Mouse (Mus musculus): Measurements from ENCODE around the gene Ring1. TPM values are rescaled to one million over a fixed set of nuclear protein-coding genes. Genes with fewer than 3 reads are reported as not detected.

The Ring1 gene
- 9.1 and 10.1 TPM in 2 replicates for polyA plus RNA-seq (2015; fragmentation: Nextera tagmentation; extraction: Ambion mirVana)

DNA sequence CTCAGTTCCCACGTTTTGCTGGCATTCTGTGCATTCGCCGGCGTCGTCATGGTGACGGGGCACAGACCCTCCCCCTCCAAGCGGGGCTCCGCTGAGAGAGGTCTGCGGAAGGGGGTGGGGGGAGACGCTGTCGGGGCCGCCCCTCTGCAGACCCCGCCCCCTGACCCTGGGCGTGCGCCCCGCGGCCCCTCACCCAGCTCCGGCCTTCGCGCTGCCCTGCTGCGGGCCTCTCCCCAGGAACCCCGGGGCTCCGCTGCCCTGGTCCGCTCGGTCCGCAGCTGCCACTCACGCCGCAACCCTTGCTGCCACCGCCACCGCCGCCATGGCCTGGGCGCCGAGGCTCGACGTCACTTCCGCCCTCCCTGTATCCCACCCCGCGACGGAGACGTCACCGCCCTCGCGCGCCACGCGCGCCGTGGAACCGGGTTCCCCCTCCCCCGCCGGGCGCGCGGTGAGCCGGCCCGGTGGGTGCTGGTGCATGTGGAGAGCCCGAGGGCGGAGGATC, at the start of gene Ring1:
Gene Ring1, minus strand, starts transcription at position 364 of the 505 bp plus-strand sequence.
- Histone ChIP-seq H3K27ac (ENCODE audit: low read depth, low read length) (peak within 1 kb of the TSS; percentile 82), H3K36me3 (ENCODE audit: control insufficient read depth, insufficient read depth) (peaks cover 35% of the 10 kb centered on the region), H3K9me3 (ENCODE audit: control insufficient read depth) (no peaks in the 10 kb centered on the region), H3K4me1 (replicated peaks; ENCODE audit: control insufficient read depth, insufficient read depth, low read length) (peaks cover 17% of the 10 kb centered on the region; the same call in 1 of the 2 replicates), H3K9ac (ENCODE audit: low read depth, low read length) (peak within 1 kb of the TSS; percentile 88), H3K4me2 (replicated peaks; ENCODE audit: low read depth) (peak within 1 kb of the TSS; percentile 99), H3K27me3 (replicated peaks; ENCODE audit: control insufficient read depth, insufficient read depth, low read length) (no peaks in the 10 kb centered on the region), H3K4me3 (ENCODE audit: low read depth, low read length) (peak within 1 kb of the TSS; percentile 86)
- 0% methylated on average over 44 of the region's 58 CpGs for WGBS
- no peak for TF ChIP-seq CTCF (IDR thresholded peaks at IDR 0.05; ENCODE audit: low read depth)
- ATAC-seq, result peak; percentile 56

GRCm38 (mm10) chr17:34072091-34072490, 47.6 kb upstream of the Ring1 start:
- Histone ChIP-seq H3K27me3 (replicated peaks; ENCODE audit: control insufficient read depth, insufficient read depth, low read length) (peaks cover 19% of the 10 kb centered on the region), H3K4me1 (replicated peaks; ENCODE audit: control insufficient read depth, insufficient read depth, low read length) (no peaks in the 10 kb centered on the region), H3K27ac (ENCODE audit: low read depth, low read length) (no peak overlapping the region), H3K36me3 (ENCODE audit: control insufficient read depth, insufficient read depth) (no peaks in the 10 kb centered on the region), H3K4me3 (ENCODE audit: low read depth, low read length) (no peak overlapping the region), H3K9me3 (ENCODE audit: control insufficient read depth) (no peaks in the 10 kb centered on the region), H3K4me2 (replicated peaks; ENCODE audit: low read depth) (no peak overlapping the region), H3K9ac (ENCODE audit: low read depth, low read length) (no peak overlapping the region)
- ATAC-seq, result no peak
- 58% methylated on average over 5 of the region's 5 CpGs for WGBS
- TF ChIP-seq CTCF (IDR thresholded peaks at IDR 0.05; ENCODE audit: low read depth), result no peak

DNA sequence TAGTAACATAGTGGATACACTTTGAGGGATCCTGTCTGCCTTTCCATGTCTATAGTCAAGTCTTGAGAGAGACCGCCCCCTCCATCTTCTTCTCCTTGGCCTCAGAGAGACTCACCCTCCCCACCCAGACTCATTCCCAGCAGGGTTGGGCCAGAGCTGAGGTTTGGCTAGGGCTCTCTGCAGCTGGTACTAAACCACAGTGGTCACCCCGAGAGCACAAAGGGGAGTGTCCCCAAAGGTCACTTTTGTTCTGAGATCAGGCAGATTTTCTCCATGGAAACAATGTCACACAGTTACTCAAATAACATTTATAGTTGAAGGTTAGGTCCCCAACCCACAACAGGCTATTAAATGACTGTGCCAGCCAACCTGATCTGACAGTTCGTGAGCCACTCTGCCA, 44.4 kb upstream of the Ring1 start:
- no peak overlapping the region for H3K9ac ChIP-seq (ENCODE audit: low read depth, low read length)
- H3K4me1 ChIP-seq (replicated peaks; ENCODE audit: control insufficient read depth, insufficient read depth, low read length), result no peaks in the 10 kb centered on the region
- H3K4me2 ChIP-seq (replicated peaks; ENCODE audit: low read depth), result no peak overlapping the region
- H3K4me3 ChIP-seq (ENCODE audit: low read depth, low read length), result no peak overlapping the region
- H3K27me3 ChIP-seq (replicated peaks; ENCODE audit: control insufficient read depth, insufficient read depth, low read length), result no peaks in the 10 kb centered on the region
- H3K36me3 ChIP-seq (ENCODE audit: control insufficient read depth, insufficient read depth), result no peaks in the 10 kb centered on the region
- 52% methylated on average over 3 of the region's 3 CpGs for WGBS
- H3K9me3 ChIP-seq (ENCODE audit: control insufficient read depth), result no peaks in the 10 kb centered on the region
- H3K27ac ChIP-seq (ENCODE audit: low read depth, low read length), result no peak overlapping the region
- TF ChIP-seq CTCF (IDR thresholded peaks at IDR 0.05; ENCODE audit: low read depth), result no peak
- ATAC-seq, result no peak

GRCm38 (mm10) chr17:34057224-34057623, 32.7 kb upstream of the Ring1 start:
- H3K4me1 ChIP-seq (replicated peaks; ENCODE audit: control insufficient read depth, insufficient read depth, low read length), result no peaks in the 10 kb centered on the region
- no peak for TF ChIP-seq CTCF (IDR thresholded peaks at IDR 0.05; ENCODE audit: low read depth)
- WGBS, result 73% methylated on average over 7 of the region's 7 CpGs
- no peaks in the 10 kb centered on the region for H3K9me3 ChIP-seq (ENCODE audit: control insufficient read depth)
- no peak overlapping the region for H3K4me3 ChIP-seq (ENCODE audit: low read depth, low read length)
- ATAC-seq, result no peak
- no peaks in the 10 kb centered on the region for H3K36me3 ChIP-seq (ENCODE audit: control insufficient read depth, insufficient read depth)
- no peak overlapping the region for H3K4me2 ChIP-seq (replicated peaks; ENCODE audit: low read depth)
- H3K27me3 ChIP-seq (replicated peaks; ENCODE audit: control insufficient read depth, insufficient read depth, low read length), result no peaks in the 10 kb centered on the region
- no peak overlapping the region for H3K27ac ChIP-seq (ENCODE audit: low read depth, low read length)
- H3K9ac ChIP-seq (ENCODE audit: low read depth, low read length), result no peak overlapping the region

DNA sequence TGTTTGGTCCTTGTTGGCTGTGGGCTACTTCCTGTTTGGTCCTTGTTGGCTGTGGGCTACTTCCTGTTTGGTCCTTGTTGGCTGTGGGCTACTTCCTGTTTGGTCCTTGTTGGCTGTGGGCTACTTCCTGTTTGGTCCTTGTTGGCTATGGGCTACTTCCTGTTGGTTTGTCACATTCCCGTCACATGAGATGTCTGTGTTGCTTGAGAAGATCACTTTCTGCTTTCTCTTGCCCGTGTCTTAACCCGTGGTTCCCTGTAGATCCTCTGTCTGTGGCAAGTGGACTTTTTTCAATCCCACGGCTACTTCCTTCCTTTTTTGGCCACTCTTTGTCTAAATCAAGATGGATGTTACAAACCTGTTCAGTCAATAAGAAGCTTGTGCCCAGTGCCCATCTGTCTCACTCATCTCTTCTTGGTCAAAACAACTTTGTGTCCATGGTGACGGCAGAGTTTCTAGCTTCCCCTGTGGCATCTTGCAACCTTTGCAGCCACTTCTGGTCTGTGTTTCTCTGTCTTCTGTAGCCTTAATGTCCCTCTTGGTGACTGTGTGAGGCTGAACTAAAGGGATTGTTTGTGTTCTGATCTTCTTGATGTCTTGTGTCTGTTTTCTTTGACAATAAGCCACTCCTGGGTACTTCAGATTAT, 23.0 kb upstream of the Ring1 start:
- 94% methylated on average over 5 of the region's 5 CpGs for WGBS
- no peak overlapping the region for H3K4me2 ChIP-seq (replicated peaks; ENCODE audit: low read depth)
- no peak for TF ChIP-seq CTCF (IDR thresholded peaks at IDR 0.05; ENCODE audit: low read depth)
- no peak overlapping the region for H3K9ac ChIP-seq (ENCODE audit: low read depth, low read length)
- no peak overlapping the region for H3K4me3 ChIP-seq (ENCODE audit: low read depth, low read length)
- no peak for ATAC-seq
- H3K9me3 ChIP-seq (ENCODE audit: control insufficient read depth), result no peaks in the 10 kb centered on the region
- no peaks in the 10 kb centered on the region for H3K4me1 ChIP-seq (replicated peaks; ENCODE audit: control insufficient read depth, insufficient read depth, low read length)
- H3K36me3 ChIP-seq (ENCODE audit: control insufficient read depth, insufficient read depth), result no peaks in the 10 kb centered on the region
- no peak overlapping the region for H3K27ac ChIP-seq (ENCODE audit: low read depth, low read length)
- no peaks in the 10 kb centered on the region for H3K27me3 ChIP-seq (replicated peaks; ENCODE audit: control insufficient read depth, insufficient read depth, low read length)

- Histone ChIP-seq H3K4me3 (ENCODE audit: low read depth, low read length) (no peak overlapping the region), H3K27ac (ENCODE audit: low read depth, low read length) (no peak overlapping the region), H3K4me2 (replicated peaks; ENCODE audit: low read depth) (no peak overlapping the region), H3K4me1 (replicated peaks; ENCODE audit: control insufficient read depth, insufficient read depth, low read length) (no peaks in the 10 kb centered on the region), H3K9ac (ENCODE audit: low read depth, low read length) (no peak overlapping the region), H3K36me3 (ENCODE audit: control insufficient read depth, insufficient read depth) (no peaks in the 10 kb centered on the region), H3K9me3 (ENCODE audit: control insufficient read depth) (no peaks in the 10 kb centered on the region), H3K27me3 (replicated peaks; ENCODE audit: control insufficient read depth, insufficient read depth, low read length) (no peaks in the 10 kb centered on the region)
- no peak for TF ChIP-seq CTCF (IDR thresholded peaks at IDR 0.05; ENCODE audit: low read depth)
- 83% methylated on average over 14 of the region's 14 CpGs for WGBS
- ATAC-seq, result no peak
Observed at GRCm38 (mm10) chr17:34045941-34046340, 21.5 kb upstream of the Ring1 start.

Measured in intestine, postnatal 0 days (tissue).